Mouse (Mus musculus): ENCODE data around the gene Fosb. TPM values are rescaled to one million over a fixed set of nuclear protein-coding genes. Genes with fewer than 3 reads are reported as not detected.

Fosb gene
- polyA plus RNA-seq, 1 experiment from 2014 or later = 0.22 TPM

GRCm38 (mm10) chr7:19255395-19255794 lies 54.5 kb downstream of the Fosb start:
- H3K27ac ChIP-seq (replicated peaks in 1 of 2; ENCODE audit: control insufficient read depth in 1 of 2, insufficient read depth in 1 of 2, low read depth in 2 of 2, low read length in 2 of 2) = no peak overlapping the region
- WGBS = 80% methylated on average over 17 of the region's 17 CpGs
- ATAC-seq (ENCODE audit: insufficient number of reproducible peaks, insufficient read depth, low FRiP score, low read depth) = no peak
- H3K9me3 ChIP-seq (ENCODE audit: control insufficient read depth, low read length) = no peaks in the 10 kb centered on the region
- peaks cover 58% of the 10 kb centered on the region for H3K36me3 ChIP-seq (ENCODE audit: control insufficient read depth, insufficient read depth, low read length)
- no peak overlapping the region for H3K4me3 ChIP-seq (ENCODE audit: control insufficient read depth in 1 of 2, insufficient read depth in 1 of 2, low read depth in 1 of 2, low read length in 2 of 2)
- H3K4me2 ChIP-seq (ENCODE audit: low read length) = no peak overlapping the region
- H3K27me3 ChIP-seq (ENCODE audit: control insufficient read depth, insufficient read depth, low read length) = no peaks in the 10 kb centered on the region
- no peaks in the 10 kb centered on the region for H3K4me1 ChIP-seq (ENCODE audit: control insufficient read depth in 2 of 2, insufficient read depth in 2 of 2, low read length in 2 of 2)
- no peak overlapping the region for H3K9ac ChIP-seq (ENCODE audit: low read length)

GRCm38 (mm10) chr7:19253437-19253836 lies 56.4 kb downstream of the Fosb start:
- no peak overlapping the region for H3K4me3 ChIP-seq (ENCODE audit: control insufficient read depth in 1 of 2, insufficient read depth in 1 of 2, low read depth in 1 of 2, low read length in 2 of 2)
- H3K9me3 ChIP-seq (ENCODE audit: control insufficient read depth, low read length) = no peaks in the 10 kb centered on the region
- H3K4me1 ChIP-seq (ENCODE audit: control insufficient read depth in 2 of 2, insufficient read depth in 2 of 2, low read length in 2 of 2) = no peaks in the 10 kb centered on the region
- ATAC-seq (ENCODE audit: insufficient number of reproducible peaks, insufficient read depth, low FRiP score, low read depth) = no peak
- H3K4me2 ChIP-seq (ENCODE audit: low read length) = no peak overlapping the region
- H3K36me3 ChIP-seq (ENCODE audit: control insufficient read depth, insufficient read depth, low read length) = peaks cover 38% of the 10 kb centered on the region
- 64% methylated on average over 5 of the region's 5 CpGs for WGBS
- no peaks in the 10 kb centered on the region for H3K27me3 ChIP-seq (ENCODE audit: control insufficient read depth, insufficient read depth, low read length)
- H3K9ac ChIP-seq (ENCODE audit: low read length) = no peak overlapping the region
- no peak overlapping the region for H3K27ac ChIP-seq (replicated peaks in 1 of 2; ENCODE audit: control insufficient read depth in 1 of 2, insufficient read depth in 1 of 2, low read depth in 2 of 2, low read length in 2 of 2)

Other genes with a start within 250 kb of the Fosb start
- gene Dmwd, start 233.8 kb downstream of the Fosb start, polyA plus RNA-seq (2014; fragmentation: Nextera tagmentation; extraction: Ambion mirVana) = 19.6 and 20.4 TPM in 2 replicates
- gene Dmpk, start 226.2 kb downstream of the Fosb start, polyA plus RNA-seq (2014; fragmentation: Nextera tagmentation; extraction: Ambion mirVana) = 31.1 and 36.0 TPM in 2 replicates
- 7.3 and 8.3 TPM in 2 replicates for gene Six5, start 215.5 kb downstream of the Fosb start, polyA plus RNA-seq (2014; fragmentation: Nextera tagmentation; extraction: Ambion mirVana)
- gene Gm4969, start 191.7 kb downstream of the Fosb start, polyA plus RNA-seq (2014; fragmentation: Nextera tagmentation; extraction: Ambion mirVana) = 1.2 TPM in 2 replicates
- 5.5 and 5.6 TPM in 2 replicates for gene Fbxo46, start 190.2 kb downstream of the Fosb start, polyA plus RNA-seq (2014; fragmentation: Nextera tagmentation; extraction: Ambion mirVana)
- 7.0 and 7.8 TPM in 2 replicates for gene Qpctl, start 160.8 kb downstream of the Fosb start, polyA plus RNA-seq (2014; fragmentation: Nextera tagmentation; extraction: Ambion mirVana)
- 104 and 111 TPM in 2 replicates for gene Snrpd2, start 160.3 kb downstream of the Fosb start, polyA plus RNA-seq (2014; fragmentation: Nextera tagmentation; extraction: Ambion mirVana)
- gene Gipr, start 143.9 kb downstream of the Fosb start, polyA plus RNA-seq (2014; fragmentation: Nextera tagmentation; extraction: Ambion mirVana) = 51.5 and 52.6 TPM in 2 replicates
- 8.3 and 9.5 TPM in 2 replicates for gene Eml2, start 133.6 kb downstream of the Fosb start, polyA plus RNA-seq (2014; fragmentation: Nextera tagmentation; extraction: Ambion mirVana)
- 1.6 and 1.9 TPM in 2 replicates for gene Gpr4, start 97.5 kb downstream of the Fosb start, polyA plus RNA-seq (2014; fragmentation: Nextera tagmentation; extraction: Ambion mirVana)
- 36.5 and 38.6 TPM in 2 replicates for gene Opa3, start 81.7 kb downstream of the Fosb start, polyA plus RNA-seq (2014; fragmentation: Nextera tagmentation; extraction: Ambion mirVana)
- 66.1 and 68.9 TPM in 2 replicates for gene Vasp, start 38.2 kb downstream of the Fosb start, polyA plus RNA-seq (2014; fragmentation: Nextera tagmentation; extraction: Ambion mirVana)
- gene Ppm1n, start 30.0 kb downstream of the Fosb start, polyA plus RNA-seq (2014; fragmentation: Nextera tagmentation; extraction: Ambion mirVana) = 0.20 TPM in 1 of 2 replicates, not detected in the other
- gene Rtn2, start 27.4 kb downstream of the Fosb start, polyA plus RNA-seq (2014; fragmentation: Nextera tagmentation; extraction: Ambion mirVana) = 39.2 and 43.6 TPM in 2 replicates
- 60.0 and 68.7 TPM in 2 replicates for gene Ercc1, start 34.7 kb upstream of the Fosb start, polyA plus RNA-seq (2014; fragmentation: Nextera tagmentation; extraction: Ambion mirVana)
- 12.7 and 15.7 TPM in 2 replicates for gene Cd3eap, start 49.4 kb upstream of the Fosb start, polyA plus RNA-seq (2014; fragmentation: Nextera tagmentation; extraction: Ambion mirVana)
- 15.2 and 15.4 TPM in 2 replicates for gene Ppp1r13l, start 49.7 kb upstream of the Fosb start, polyA plus RNA-seq (2014; fragmentation: Nextera tagmentation; extraction: Ambion mirVana)
- 4.8 and 6.6 TPM in 2 replicates for gene Ercc2, start 72.0 kb upstream of the Fosb start, polyA plus RNA-seq (2014; fragmentation: Nextera tagmentation; extraction: Ambion mirVana)
- gene Klc3, start 94.1 kb upstream of the Fosb start, polyA plus RNA-seq (2014; fragmentation: Nextera tagmentation; extraction: Ambion mirVana) = 1.8 and 1.9 TPM in 2 replicates
- gene Ckm, start 94.7 kb upstream of the Fosb start, polyA plus RNA-seq (2014; fragmentation: Nextera tagmentation; extraction: Ambion mirVana) = 910 and 1,062 TPM in 2 replicates
- gene Mark4, start 148.8 kb upstream of the Fosb start, polyA plus RNA-seq (2014; fragmentation: Nextera tagmentation; extraction: Ambion mirVana) = 9.3 and 10.5 TPM in 2 replicates
- gene Exoc3l2, start 153.3 kb upstream of the Fosb start, polyA plus RNA-seq (2014; fragmentation: Nextera tagmentation; extraction: Ambion mirVana) = 1.3 and 1.8 TPM in 2 replicates
- gene Bloc1s3, start 198.3 kb upstream of the Fosb start, polyA plus RNA-seq (2014; fragmentation: Nextera tagmentation; extraction: Ambion mirVana) = 1.4 and 1.7 TPM in 2 replicates
- gene Trappc6a, start 198.3 kb upstream of the Fosb start, polyA plus RNA-seq (2014; fragmentation: Nextera tagmentation; extraction: Ambion mirVana) = 87.3 and 92.9 TPM in 2 replicates
- gene Nkpd1, start 207.8 kb upstream of the Fosb start, polyA plus RNA-seq (2014; fragmentation: Nextera tagmentation; extraction: Ambion mirVana) = not detected in 2 replicates